Mouse (Mus musculus) cerebellum, adult 2 months (tissue): ENCODE results near the gene Tenm2.

Experiments
- CTCF ChIP-seq: fragments of 200-500 bp; IDR thresholded peaks from 2 replicates; pipeline ENCODE4 v1.5.1; 2011; ENCODE audit warnings: low read depth, mild to moderate bottlenecking, control low read depth, low read length, moderate library complexity, borderline replicate concordance; ENCODE audit not compliant: insufficient read depth
- POLR2A ChIP-seq: fragments of 200-500 bp; IDR thresholded peaks from 2 replicates; pipeline ENCODE4 v1.6.1; 2011; ENCODE audit warnings: low read length, control low read depth, borderline replicate concordance; ENCODE audit not compliant: insufficient read depth

DNA sequence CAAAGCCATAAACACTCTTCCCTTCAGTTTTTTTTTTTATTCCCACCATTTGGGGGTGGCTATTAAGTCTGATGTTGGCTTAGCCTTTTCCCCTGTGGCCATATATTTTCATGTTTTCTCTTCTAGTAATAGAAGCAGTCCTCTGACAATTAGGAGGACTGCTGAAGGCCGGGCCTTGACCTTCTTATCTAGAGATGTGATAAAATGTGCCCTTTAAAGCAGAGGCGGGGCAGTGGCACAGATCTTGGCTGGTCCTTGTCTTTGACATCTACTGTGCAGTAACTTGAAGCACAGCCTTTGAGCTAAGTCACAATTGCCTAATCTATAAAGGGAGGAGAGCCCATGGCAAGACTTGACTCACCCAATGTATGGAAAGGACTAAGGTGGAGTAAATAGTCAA, 789.4 kb downstream of the Tenm2 start:
- TF ChIP-seq CTCF (no peak), POLR2A (no peak)
